Comparison of ENCODE assay signal across 8 mouse cellular contexts in the genomic region with DNA sequence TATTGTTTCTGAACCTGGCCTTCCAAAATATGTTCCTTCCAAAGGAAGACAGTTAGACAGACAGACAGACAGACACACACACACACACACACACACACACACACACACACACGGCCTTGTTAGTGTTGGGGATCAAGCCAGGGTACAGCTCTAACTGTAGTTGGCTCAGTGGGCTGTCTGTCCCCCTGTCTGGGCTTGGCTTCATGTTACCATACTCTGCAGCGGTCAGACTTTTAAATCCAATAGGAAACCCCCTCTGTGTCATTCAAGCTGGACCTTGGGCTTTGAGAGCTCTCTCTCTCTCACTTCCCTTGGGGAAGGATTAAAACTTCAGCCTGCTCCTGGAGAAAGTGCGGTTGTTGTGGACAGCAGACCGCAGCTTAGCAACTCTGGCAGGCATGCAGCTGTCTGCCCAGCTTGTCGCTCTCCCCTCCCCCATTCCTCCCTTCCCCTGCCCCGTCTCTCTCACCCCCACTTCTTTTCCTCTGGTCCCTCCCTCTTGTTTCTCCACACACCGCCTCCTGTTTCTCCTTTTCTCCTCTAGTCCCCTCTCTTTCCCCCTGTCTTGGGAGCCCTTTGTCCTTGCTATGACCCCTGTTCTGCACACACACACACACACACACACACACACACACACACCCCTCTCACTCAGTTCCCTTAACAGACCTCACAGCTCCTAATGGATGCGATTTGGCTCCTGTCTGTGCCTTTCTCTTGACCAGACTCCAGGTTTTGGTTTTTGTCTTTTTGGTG. TPM values are rescaled to one million over a fixed set of nuclear protein-coding genes. Genes with fewer than 3 reads are reported as not detected.
DNase-seq lines count a peak whose midpoint lies in the region; ATAC-seq and TF ChIP-seq lines count a peak whose summit lies in the region.

No protein-coding gene starts in this region.

- TF ChIP-seq CTCF in cortical plate, adult 2 months (IDR thresholded peaks at IDR 0.05; ENCODE audit: extremely low read depth, insufficient read depth, low read length), result no peak
- TF ChIP-seq CTCF in thymus, adult 2 months (IDR thresholded peaks at IDR 0.05; ENCODE audit: borderline replicate concordance, control insufficient read depth, extremely low read depth, insufficient read depth, low read length, poor library complexity), result no peak

- H3K4me1 ChIP-seq in cortical plate, adult 2 months (ENCODE audit: control insufficient read depth, insufficient read depth, low read length), result peaks cover 9% of the 10 kb centered on the region
- peaks cover 52% of the 10 kb centered on the region for H3K4me1 ChIP-seq in thymus, adult 2 months (replicated peaks; ENCODE audit: control insufficient read depth, insufficient read depth, low read length)

- peak; percentile 74 for ATAC-seq in megakaryocyte progenitor cell, adult 5-6 weeks (replicated peaks; ENCODE audit: poor library complexity)

- no peak overlapping the region for H3K4me3 ChIP-seq in cortical plate, adult 2 months (ENCODE audit: insufficient read depth, low read length)
- H3K4me3 ChIP-seq in thymus, adult 2 months (ENCODE audit: control insufficient read depth, insufficient read depth, low read length), result no peak overlapping the region

- H3K27me3 ChIP-seq in thymus, adult 2 months (ENCODE audit: control insufficient read depth, insufficient read depth, low read length), result no peaks in the 10 kb centered on the region

- no peaks in the 10 kb centered on the region for H3K36me3 ChIP-seq in thymus, adult 2 months (ENCODE audit: control insufficient read depth, insufficient read depth, low read length)

- TF ChIP-seq POLR2A in cortical plate, adult 2 months (IDR thresholded peaks at IDR 0.05; ENCODE audit: extremely low read depth, insufficient read depth, low read length), result no peak
- TF ChIP-seq POLR2A in thymus, adult 2 months (IDR thresholded peaks at IDR 0.05; ENCODE audit: control insufficient read depth, extremely low read depth, insufficient read depth, low read length, poor library complexity), result no peak

- peak; percentile 77 to 85 for DNase-seq in right cerebral cortex, postnatal 10 days (ENCODE audit: low spot score in 2 of 2)
- no peak for DNase-seq in right cerebral cortex, postnatal 36 days (ENCODE audit: low spot score in 2 of 2)
- DNase-seq in heart, adult 8-10 months (ENCODE audit: low spot score), result peak; percentile 58
- peak; percentile 83 for DNase-seq in kidney, postnatal 10 days
- DNase-seq in thymus, adult 2 months, result peak; percentile 58
- no peak for DNase-seq in frontal cortex, postnatal 25 days (ENCODE audit: low spot score in 2 of 2)

- H3K27ac ChIP-seq in cortical plate, adult 2 months (ENCODE audit: insufficient read depth, low read length), result peak overlapping the region; percentile 63; the same call in 1 of the 2 replicates
- H3K27ac ChIP-seq in thymus, adult 2 months (ENCODE audit: control insufficient read depth, insufficient read depth, low read length), result peak overlapping the region; percentile 53

- 12% methylated on average over 8 of the region's 8 CpGs for WGBS in thymus, adult 2 months

RNA-seq across cellular contexts. Expression of a gene that starts 34.8 kb away (rescaled TPM):
- polyA plus RNA-seq in cortical plate, adult 2 months (2012; rRNA removed), result 139 and 140 TPM in 2 replicates
- 100 to 1,000 TPM; 294 to 334 (median 302) TPM for total RNA-seq in heart, adult 8-10 months (2022)
- total RNA-seq in megakaryocyte progenitor cell, adult 5-6 weeks (2015), result 30.2 and 33.4 TPM in 2 replicates
- 21.0 and 24.0 TPM in 2 replicates for total RNA-seq in megakaryocyte progenitor cell, adult 5-6 weeks (2017)
- polyA plus RNA-seq in thymus, adult 2 months (2012; rRNA removed), result 96.5 and 103 TPM in 2 replicates

RNA-seq across cellular contexts. Expression of a gene that starts 55.1 kb away (rescaled TPM):
- polyA plus RNA-seq in cortical plate, adult 2 months (2012; rRNA removed), result 6.7 and 7.3 TPM in 2 replicates
- total RNA-seq in heart, adult 8-10 months (2022), result under 1 TPM; 0.14 to 0.41 (median 0.30) TPM
- total RNA-seq in megakaryocyte progenitor cell, adult 5-6 weeks (2015), result 0.25 and 0.68 TPM in 2 replicates
- total RNA-seq in megakaryocyte progenitor cell, adult 5-6 weeks (2017), result 2.8 and 4.7 TPM in 2 replicates
- polyA plus RNA-seq in thymus, adult 2 months (2012; rRNA removed), result 1.4 and 2.9 TPM in 2 replicates

Comparison
In these comparisons a context has a peak if more than half of its experiments do, and no peak if none do; other contexts are left out.
1. DNase-seq: peak in right cerebral cortex, postnatal 10 days (2 of 2), heart, adult 8-10 months (single experiment), kidney, postnatal 10 days (single experiment) and thymus, adult 2 months (single experiment); none in right cerebral cortex, postnatal 36 days (0 of 2) and frontal cortex, postnatal 25 days (0 of 2).
2. RNA of a gene that starts 34.8 kb away (total RNA-seq): 294 to 334 TPM in heart, adult 8-10 months; 21.0 to 33.4 TPM in megakaryocyte progenitor cell, adult 5-6 weeks; every median in the first group is over 4 times any median in the second.